In genomic region chr14:90334541-90334940, GRCm38 (mm10) we compare ENCODE assay signal across 30 mouse cellular contexts.
A peak's percentile ranks its signal among the peaks of the same experiment; 100 is the strongest.
DNase-seq lines count a peak whose midpoint lies in the region; ATAC-seq lines count a peak whose summit lies in the region.
"Had no signal": no experiment of that assay in that cellular context is flagged by ENCODE, and none has a peak within 500 bp of the region (broad histone marks: within the 10 kb centered on the region; RNA-seq: fewer than 3 reads in every experiment).

No protein-coding gene starts in this region.

- no peak for ATAC-seq in embryonic facial prominence, embryonic 14.5 days (ENCODE audit: low read depth)
- 0 out of 2 replicates have a peak, but pooled peaks have one; percentile 13 for ATAC-seq in midbrain, embryonic 12.5 days (ENCODE audit: low FRiP score, low read depth)
- no peak for ATAC-seq in midbrain, embryonic 11.5 days (ENCODE audit: low FRiP score)
- peak; percentile 62; the same call in 1 of the 2 replicates for ATAC-seq in hindbrain, embryonic 14.5 days (ENCODE audit: low FRiP score)
- ATAC-seq in midbrain, embryonic 16.5 days, result peak; percentile 42
- ATAC-seq: intestine, postnatal 0 days; liver, embryonic 12.5 days; liver, postnatal 0 days had no signal

- no peak overlapping the region for H3K4me2 ChIP-seq in embryonic facial prominence, embryonic 14.5 days (ENCODE audit: low read depth, low read length)
- no peak overlapping the region for H3K4me2 ChIP-seq in midbrain, embryonic 12.5 days (replicated peaks)
- H3K4me2 ChIP-seq in midbrain, embryonic 11.5 days, result no peak overlapping the region
- no peak overlapping the region for H3K4me2 ChIP-seq in hindbrain, embryonic 14.5 days (replicated peaks)
- H3K4me2 ChIP-seq in midbrain, embryonic 16.5 days (ENCODE audit: low read length), result no peak overlapping the region
- H3K4me2 ChIP-seq: embryonic facial prominence, embryonic 13.5 days; heart, embryonic 15.5 days; liver, embryonic 12.5 days had no signal

- H3K9ac ChIP-seq in embryonic facial prominence, embryonic 14.5 days (ENCODE audit: low read depth, low read length), result no peak overlapping the region
- no peak overlapping the region for H3K9ac ChIP-seq in midbrain, embryonic 12.5 days (replicated peaks)
- H3K9ac ChIP-seq in midbrain, embryonic 11.5 days (ENCODE audit: low read length), result no peak overlapping the region
- H3K9ac ChIP-seq in hindbrain, embryonic 14.5 days, result no peak overlapping the region
- H3K9ac ChIP-seq in midbrain, embryonic 16.5 days (ENCODE audit: low read depth, low read length), result no peak overlapping the region
- H3K9ac ChIP-seq: embryonic facial prominence, embryonic 13.5 days; heart, embryonic 15.5 days; liver, embryonic 12.5 days; liver, postnatal 0 days had no signal

- H3K36me3 ChIP-seq in embryonic facial prominence, embryonic 14.5 days (ENCODE audit: control insufficient read depth, insufficient read depth, low read length), result no peaks in the 10 kb centered on the region
- H3K36me3 ChIP-seq in embryonic facial prominence, embryonic 10.5 days (replicated peaks), result no peaks in the 10 kb centered on the region
- no peaks in the 10 kb centered on the region for H3K36me3 ChIP-seq in midbrain, embryonic 12.5 days
- no peaks in the 10 kb centered on the region for H3K36me3 ChIP-seq in midbrain, embryonic 11.5 days (ENCODE audit: control insufficient read depth, insufficient read depth, low read length)
- no peaks in the 10 kb centered on the region for H3K36me3 ChIP-seq in hindbrain, embryonic 14.5 days (replicated peaks; ENCODE audit: control insufficient read depth, insufficient read depth)
- no peaks in the 10 kb centered on the region for H3K36me3 ChIP-seq in midbrain, embryonic 16.5 days (ENCODE audit: control insufficient read depth, insufficient read depth, low read length)
- H3K36me3 ChIP-seq: embryonic facial prominence, embryonic 13.5 days; heart, embryonic 10.5 days; heart, embryonic 15.5 days; liver, embryonic 12.5 days had no signal

- no peaks in the 10 kb centered on the region for H3K4me1 ChIP-seq in embryonic facial prominence, embryonic 14.5 days (ENCODE audit: control insufficient read depth, insufficient read depth, low read length)
- no peaks in the 10 kb centered on the region for H3K4me1 ChIP-seq in embryonic facial prominence, embryonic 10.5 days
- H3K4me1 ChIP-seq in midbrain, embryonic 12.5 days, result no peaks in the 10 kb centered on the region
- no peaks in the 10 kb centered on the region for H3K4me1 ChIP-seq in midbrain, embryonic 11.5 days (ENCODE audit: control insufficient read depth, insufficient read depth, low read length)
- H3K4me1 ChIP-seq in hindbrain, embryonic 14.5 days (replicated peaks; ENCODE audit: control insufficient read depth, insufficient read depth, low read length), result no peaks in the 10 kb centered on the region; the same call in 1 of the 2 replicates
- H3K4me1 ChIP-seq in midbrain, embryonic 16.5 days (ENCODE audit: control insufficient read depth, insufficient read depth, low read length), result no peaks in the 10 kb centered on the region
- H3K4me1 ChIP-seq: embryonic facial prominence, embryonic 13.5 days; heart, embryonic 10.5 days; heart, embryonic 15.5 days; liver, embryonic 12.5 days; megakaryocyte, embryonic 14.5 days had no signal

- WGBS in embryonic facial prominence, embryonic 14.5 days, result 55% methylated on average over 3 of the region's 3 CpGs
- WGBS in embryonic facial prominence, embryonic 10.5 days, result 76% methylated on average over 3 of the region's 3 CpGs
- 55% methylated on average over 3 of the region's 3 CpGs for WGBS in midbrain, embryonic 12.5 days
- 82% methylated on average over 3 of the region's 3 CpGs for WGBS in midbrain, embryonic 11.5 days
- WGBS in hindbrain, embryonic 14.5 days, result 29% methylated on average over 3 of the region's 3 CpGs
- WGBS in midbrain, embryonic 16.5 days, result 36% methylated on average over 3 of the region's 3 CpGs

- peak; percentile 1 for DNase-seq in embryonic facial prominence, embryonic 14.5 days (ENCODE audit: low spot score)
- no peak for DNase-seq in embryonic facial prominence, embryonic 10.5 days (ENCODE audit: low spot score)
- no peak for DNase-seq in midbrain, embryonic 11.5 days (ENCODE audit: low spot score, missing footprints)
- peak; percentile 50 for DNase-seq in hindbrain, embryonic 14.5 days (ENCODE audit: low spot score)
- no peak for DNase-seq in T-cell, adult 2 months (ENCODE audit: low spot score)
- DNase-seq in layer of hippocampus, postnatal 14 days (ENCODE audit: low spot score in 2 of 2), result no peak
- DNase-seq: adrenal gland, adult 8-10 months; cerebellum, adult 11-12 months; cerebellum, adult 9-11 months; embryo, embryonic 11 days; gastrocnemius, postnatal 14 days; kidney, postnatal 25 days; left cerebral cortex, postnatal 4 days; liver, postnatal 0 days; lung, postnatal 4 days; right cerebral cortex, adult 18-20 months; spleen, adult 18-20 months; thymus, adult 18-20 months; thymus, postnatal 25 days had no signal

- H3K4me3 ChIP-seq in embryonic facial prominence, embryonic 14.5 days (ENCODE audit: low read depth, low read length), result no peak overlapping the region
- H3K4me3 ChIP-seq in embryonic facial prominence, embryonic 10.5 days, result no peak overlapping the region
- no peak overlapping the region for H3K4me3 ChIP-seq in midbrain, embryonic 12.5 days
- H3K4me3 ChIP-seq in midbrain, embryonic 11.5 days (ENCODE audit: low read depth, low read length), result no peak overlapping the region
- H3K4me3 ChIP-seq in hindbrain, embryonic 14.5 days (replicated peaks; ENCODE audit: low read length), result no peak overlapping the region
- no peak overlapping the region for H3K4me3 ChIP-seq in midbrain, embryonic 16.5 days (ENCODE audit: low read depth, low read length)
- H3K4me3 ChIP-seq: embryonic facial prominence, embryonic 13.5 days; erythroblast, embryonic 14.5 days; heart, embryonic 10.5 days; heart, embryonic 15.5 days; liver, embryonic 12.5 days; megakaryocyte, embryonic 14.5 days had no signal

- no peak overlapping the region for H3K27ac ChIP-seq in embryonic facial prominence, embryonic 14.5 days (replicated peaks; ENCODE audit: low read depth, low read length)
- H3K27ac ChIP-seq in embryonic facial prominence, embryonic 10.5 days (replicated peaks), result no peak overlapping the region
- H3K27ac ChIP-seq in midbrain, embryonic 12.5 days (replicated peaks), result no peak overlapping the region
- no peak overlapping the region for H3K27ac ChIP-seq in midbrain, embryonic 11.5 days (ENCODE audit: low read depth, low read length)
- H3K27ac ChIP-seq in hindbrain, embryonic 14.5 days, result no peak overlapping the region
- no peak overlapping the region for H3K27ac ChIP-seq in midbrain, embryonic 16.5 days (ENCODE audit: low read length)
- H3K27ac ChIP-seq: embryonic facial prominence, embryonic 13.5 days; heart, embryonic 10.5 days; heart, embryonic 15.5 days; liver, embryonic 12.5 days; stomach, postnatal 0 days had no signal

- H3K9me3 ChIP-seq in embryonic facial prominence, embryonic 14.5 days (ENCODE audit: control insufficient read depth, low read length), result no peaks in the 10 kb centered on the region
- H3K9me3 ChIP-seq in embryonic facial prominence, embryonic 10.5 days, result no peaks in the 10 kb centered on the region
- H3K9me3 ChIP-seq in midbrain, embryonic 12.5 days, result no peaks in the 10 kb centered on the region
- H3K9me3 ChIP-seq in midbrain, embryonic 11.5 days (ENCODE audit: control insufficient read depth, low read length), result no peaks in the 10 kb centered on the region
- H3K9me3 ChIP-seq in hindbrain, embryonic 14.5 days (ENCODE audit: control insufficient read depth, low read length), result no peaks in the 10 kb centered on the region
- H3K9me3 ChIP-seq in midbrain, embryonic 16.5 days (replicated peaks; ENCODE audit: control insufficient read depth, low read length, poor library complexity, severe bottlenecking), result no peaks in the 10 kb centered on the region
- H3K9me3 ChIP-seq: embryonic facial prominence, embryonic 13.5 days; heart, embryonic 10.5 days; heart, embryonic 15.5 days; liver, embryonic 12.5 days; megakaryocyte, embryonic 14.5 days had no signal

- no peaks in the 10 kb centered on the region for H3K27me3 ChIP-seq in embryonic facial prominence, embryonic 14.5 days (replicated peaks; ENCODE audit: control insufficient read depth, insufficient read depth, low read length)
- no peaks in the 10 kb centered on the region for H3K27me3 ChIP-seq in embryonic facial prominence, embryonic 10.5 days (replicated peaks; ENCODE audit: low read depth, poor library complexity, severe bottlenecking)
- H3K27me3 ChIP-seq in midbrain, embryonic 12.5 days, result no peaks in the 10 kb centered on the region
- no peaks in the 10 kb centered on the region for H3K27me3 ChIP-seq in midbrain, embryonic 11.5 days (ENCODE audit: control insufficient read depth, insufficient read depth, low read length)
- H3K27me3 ChIP-seq in hindbrain, embryonic 14.5 days (ENCODE audit: control insufficient read depth, insufficient read depth, low read length), result no peaks in the 10 kb centered on the region
- no peaks in the 10 kb centered on the region for H3K27me3 ChIP-seq in midbrain, embryonic 16.5 days (ENCODE audit: control insufficient read depth, insufficient read depth, low read depth, low read length)
- H3K27me3 ChIP-seq: CH12.LX; embryonic facial prominence, embryonic 13.5 days; heart, embryonic 15.5 days; liver, embryonic 12.5 days; megakaryocyte, embryonic 14.5 days had no signal

Comparison
In these comparisons a context has a peak if more than half of its experiments do, and no peak if none do; other contexts are left out.
1. ATAC-seq: peak in midbrain, embryonic 12.5 days (single experiment), hindbrain, embryonic 14.5 days (single experiment) and midbrain, embryonic 16.5 days (single experiment); none in embryonic facial prominence, embryonic 14.5 days (single experiment) and midbrain, embryonic 11.5 days (single experiment).
2. DNase-seq: peak in embryonic facial prominence, embryonic 14.5 days (single experiment) and hindbrain, embryonic 14.5 days (single experiment); none in embryonic facial prominence, embryonic 10.5 days (single experiment), midbrain, embryonic 11.5 days (single experiment), T-cell, adult 2 months (single experiment) and layer of hippocampus, postnatal 14 days (0 of 2).